Mouse (Mus musculus) embryonic facial prominence, embryonic 12.5 days (tissue): ENCODE results near the gene Acss2. TPM values are rescaled to one million over a fixed set of nuclear protein-coding genes. Genes with fewer than 3 reads are reported as not detected.
A peak's percentile ranks its signal among the peaks of the same experiment; 100 is the strongest.

ENCODE experiments used
- ATAC-seq: fragments of 200-750 bp; cut with Nextera tagmentation; 2 replicates; pipeline ENCODE4 v1.8.0; 2017; ENCODE audit not compliant: insufficient number of reproducible peaks, insufficient read depth, low FRiP score, low TSS enrichment
- H3K27ac ChIP-seq: fragments of 300-500 bp; sonication (generic); 2 replicates; pipeline ENCODE4 v1.5.1; 2016; ENCODE audit warnings: mild to moderate bottlenecking
- H3K27me3 ChIP-seq: fragments of 300-500 bp; sonication (generic); 2 replicates; pipeline ENCODE4 v1.6.1; 2016; ENCODE audit warnings: mild to moderate bottlenecking, moderate library complexity
- H3K36me3 ChIP-seq: fragments of 300-500 bp; sonication (generic); 2 replicates; pipeline ENCODE4 v1.6.1; 2016; ENCODE audit warnings: mild to moderate bottlenecking
- H3K4me1 ChIP-seq: fragments of 300-500 bp; sonication (generic); 2 replicates; pipeline ENCODE4 v1.6.1; 2016
- H3K4me2 ChIP-seq: fragments of 300-500 bp; sonication (generic); replicated peaks from 2 replicates; pipeline ENCODE4 v1.6.1; 2016; ENCODE audit warnings: mild to moderate bottlenecking, moderate library complexity
- H3K4me3 ChIP-seq: fragments of 300-500 bp; sonication (generic); 2 replicates; pipeline ENCODE4 v1.5.1; 2016; ENCODE audit warnings: mild to moderate bottlenecking
- H3K9ac ChIP-seq: fragments of 300-500 bp; sonication (generic); 2 replicates; pipeline ENCODE4 v1.6.1; 2016; ENCODE audit warnings: mild to moderate bottlenecking, moderate library complexity
- H3K9me3 ChIP-seq: fragments of 300-500 bp; sonication (generic); 2 replicates; pipeline ENCODE4 v1.6.1; 2016; ENCODE audit warnings: mild to moderate bottlenecking, moderate library complexity
- WGBS: fragments of 180-500 bp; shearing (Covaris S2); methylation state at CpG from one replicate; pipeline ENCODE4 v1.1.7; 2016; 5-methylcytosine and 5-hydroxymethylcytosine counted together
- polyA plus RNA-seq: library from polyadenylated mRNA; unstranded; fragments of >200 nt; fragmentation: Nextera tagmentation; extraction: Ambion mirVana; gene quantifications from 2 replicates; pipeline ENCODE4 v1.2.1, GENCODE M21; 2016

The Acss2 gene
- polyA plus RNA-seq, 1 experiment from 2014 or later, result 15.5 TPM

DNA sequence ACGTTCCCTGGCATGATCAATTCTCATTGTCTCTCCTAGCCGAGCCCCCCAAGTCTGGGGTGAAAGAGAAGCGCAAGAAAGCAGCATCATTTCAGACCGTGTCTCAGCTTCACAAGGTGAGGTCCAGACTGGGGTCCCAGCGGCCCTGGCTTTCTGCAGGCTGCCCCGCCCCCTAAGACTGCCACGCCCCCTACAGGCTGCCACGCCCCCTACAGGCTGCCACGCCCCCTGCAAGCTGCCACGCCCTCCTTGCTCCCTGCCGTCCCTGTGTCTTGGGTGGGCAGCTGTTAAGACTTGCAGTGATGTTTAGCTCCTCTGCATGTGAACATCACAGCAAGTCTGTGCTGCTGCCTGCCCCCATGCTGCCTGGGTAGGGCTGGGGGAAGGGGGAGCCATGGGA, 104.9 kb downstream of the Acss2 start:
- ATAC-seq, result no peak
- H3K4me1 ChIP-seq, result no peaks in the 10 kb centered on the region
- peaks cover 21% of the 10 kb centered on the region for H3K27me3 ChIP-seq
- 26% methylated on average over 11 of the region's 11 CpGs for WGBS
- no peak overlapping the region for H3K9ac ChIP-seq
- no peak overlapping the region for H3K4me3 ChIP-seq
- no peaks in the 10 kb centered on the region for H3K9me3 ChIP-seq
- no peak overlapping the region for H3K4me2 ChIP-seq
- no peak overlapping the region for H3K27ac ChIP-seq
- H3K36me3 ChIP-seq, result no peaks in the 10 kb centered on the region

DNA sequence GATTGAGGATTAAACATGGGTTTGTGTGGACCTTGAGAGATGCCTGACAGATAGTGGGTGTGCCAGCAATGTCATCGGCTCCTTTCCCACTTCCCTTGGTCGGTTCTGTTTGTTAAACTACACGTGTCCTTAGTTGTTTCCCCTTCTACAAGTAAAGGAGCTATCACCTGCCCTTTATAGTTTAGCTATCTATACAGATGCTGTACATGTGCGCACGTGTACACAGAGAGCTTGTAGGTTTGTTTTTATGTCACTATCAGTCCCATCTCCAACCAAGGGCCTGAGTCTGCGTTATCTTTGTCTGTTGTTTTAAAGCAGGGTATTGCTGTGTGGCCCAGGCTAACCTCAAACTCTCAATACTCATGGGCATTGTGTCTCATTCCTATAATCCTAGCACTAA, 106.2 kb downstream of the Acss2 start:
- H3K4me2 ChIP-seq, result no peak overlapping the region
- ATAC-seq, result no peak
- H3K27ac ChIP-seq, result no peak overlapping the region
- 85% methylated on average over 6 of the region's 6 CpGs for WGBS
- H3K9ac ChIP-seq, result no peak overlapping the region
- no peaks in the 10 kb centered on the region for H3K9me3 ChIP-seq
- H3K27me3 ChIP-seq, result peaks cover 34% of the 10 kb centered on the region
- no peak overlapping the region for H3K4me3 ChIP-seq
- no peaks in the 10 kb centered on the region for H3K36me3 ChIP-seq
- peaks cover 5% of the 10 kb centered on the region; the same call in 1 of the 2 replicates for H3K4me1 ChIP-seq

GRCm38 (mm10) chr2:155624730-155625129, 107.0 kb downstream of the Acss2 start:
- WGBS, result 33% methylated on average over 10 of the region's 10 CpGs
- no peak for ATAC-seq
- Histone ChIP-seq H3K27me3 (peaks cover 42% of the 10 kb centered on the region), H3K9me3 (no peaks in the 10 kb centered on the region), H3K4me2 (no peak overlapping the region), H3K9ac (no peak overlapping the region), H3K4me1 (peaks cover 12% of the 10 kb centered on the region; the same call in 1 of the 2 replicates), H3K36me3 (no peaks in the 10 kb centered on the region), H3K27ac (no peak overlapping the region), H3K4me3 (no peak overlapping the region)

DNA sequence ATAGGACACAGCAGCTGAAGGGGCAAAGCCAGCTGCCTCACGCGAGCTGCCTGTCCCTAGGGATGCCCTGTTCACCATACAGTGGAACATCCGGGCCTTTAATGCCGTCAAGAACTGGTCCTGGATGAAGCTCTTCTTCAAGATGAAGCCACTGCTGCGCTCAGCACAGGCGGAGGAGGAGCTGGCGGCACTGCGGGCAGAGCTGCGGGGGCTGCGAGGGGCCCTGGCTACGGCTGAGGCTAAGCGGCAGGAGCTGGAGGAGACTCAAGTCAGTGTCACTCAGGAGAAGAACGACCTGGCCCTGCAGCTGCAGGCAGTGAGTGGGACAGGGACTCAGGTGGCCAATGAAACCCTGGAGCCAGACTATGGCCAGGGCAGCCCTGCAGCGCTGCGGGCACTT, 108.5 kb downstream of the Acss2 start:
- Histone ChIP-seq H3K4me2 (no peak overlapping the region), H3K9ac (peak overlapping the region; percentile 6; the same call in 1 of the 2 replicates), H3K27me3 (peaks cover 57% of the 10 kb centered on the region), H3K27ac (no peak overlapping the region), H3K4me3 (no peak overlapping the region), H3K9me3 (no peaks in the 10 kb centered on the region), H3K4me1 (peaks cover 20% of the 10 kb centered on the region; the same call in 1 of the 2 replicates), H3K36me3 (peaks cover under 1% of the 10 kb centered on the region; the same call in 1 of the 2 replicates)
- 58% methylated on average over 15 of the region's 15 CpGs for WGBS
- ATAC-seq, result no peak

DNA sequence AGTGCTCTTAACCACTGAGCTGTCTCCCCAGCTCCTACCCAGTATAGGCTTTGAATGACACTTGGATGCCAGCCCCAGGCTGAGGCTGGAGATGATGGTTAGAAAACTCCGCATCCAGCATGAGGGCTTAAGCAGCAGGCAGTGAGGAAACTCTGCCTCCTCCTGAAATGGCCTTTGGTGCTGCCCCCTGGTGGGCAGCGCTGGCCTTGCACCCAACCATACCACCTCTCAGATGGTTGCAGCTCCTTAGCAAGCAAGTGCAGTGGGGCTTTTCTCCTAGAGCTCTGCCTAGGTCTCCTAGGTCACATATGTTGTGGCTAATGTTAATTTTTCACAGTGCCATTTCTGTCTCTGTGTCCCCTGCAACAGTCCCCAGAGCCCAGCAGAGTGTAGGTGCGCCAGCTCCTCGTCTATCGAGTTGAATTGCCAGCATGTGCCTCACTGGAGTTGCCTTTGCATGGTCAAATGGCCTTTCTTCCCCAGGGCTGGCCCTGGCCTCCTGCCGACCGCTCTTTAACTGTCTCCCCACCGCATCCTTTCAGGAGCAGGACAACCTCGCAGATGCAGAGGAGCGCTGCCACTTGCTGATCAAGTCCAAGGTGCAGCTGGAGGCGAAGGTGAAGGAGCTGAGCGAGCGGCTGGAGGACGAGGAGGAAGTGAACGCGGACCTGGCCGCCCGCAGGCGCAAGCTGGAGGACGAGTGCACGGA, 109.4 kb downstream of the Acss2 start:
- 41% methylated on average over 21 of the region's 21 CpGs for WGBS
- no peak overlapping the region for H3K4me2 ChIP-seq
- no peak overlapping the region for H3K27ac ChIP-seq
- H3K4me3 ChIP-seq, result no peak overlapping the region
- peaks cover 20% of the 10 kb centered on the region; the same call in 1 of the 2 replicates for H3K4me1 ChIP-seq
- peaks cover 66% of the 10 kb centered on the region for H3K27me3 ChIP-seq
- H3K9ac ChIP-seq, result no peak overlapping the region
- no peaks in the 10 kb centered on the region for H3K9me3 ChIP-seq
- no peak for ATAC-seq
- peaks cover 8% of the 10 kb centered on the region for H3K36me3 ChIP-seq

GRCm38 (mm10) chr2:155628112-155628511, 110.4 kb downstream of the Acss2 start:
- Histone ChIP-seq H3K36me3 (peaks cover 18% of the 10 kb centered on the region), H3K4me3 (no peak overlapping the region), H3K27ac (no peak overlapping the region), H3K9me3 (no peaks in the 10 kb centered on the region), H3K27me3 (peaks cover 76% of the 10 kb centered on the region), H3K4me2 (no peak overlapping the region), H3K4me1 (peaks cover 20% of the 10 kb centered on the region; the same call in 1 of the 2 replicates), H3K9ac (no peak overlapping the region)
- 80% methylated on average over 9 of the region's 9 CpGs for WGBS
- ATAC-seq, result no peak

GRCm38 (mm10) chr2:155628519-155628918, 110.8 kb downstream of the Acss2 start:
- H3K27ac ChIP-seq, result no peak overlapping the region
- no peak overlapping the region; the same call in 1 of the 2 replicates for H3K4me2 ChIP-seq
- 69% methylated on average over 13 of the region's 13 CpGs for WGBS
- 0 out of 2 replicates have a peak overlapping the region, but pooled peaks have one; percentile 43 for H3K9ac ChIP-seq
- no peaks in the 10 kb centered on the region for H3K9me3 ChIP-seq
- peaks cover 21% of the 10 kb centered on the region for H3K36me3 ChIP-seq
- peak overlapping the region; percentile 36; the same call in 1 of the 2 replicates for H3K4me3 ChIP-seq
- H3K27me3 ChIP-seq, result peaks cover 80% of the 10 kb centered on the region
- H3K4me1 ChIP-seq, result peaks cover 20% of the 10 kb centered on the region; the same call in 1 of the 2 replicates
- ATAC-seq, result no peak

GRCm38 (mm10) chr2:155629231-155629661, 111.5 kb downstream of the Acss2 start:
- WGBS, result 1% methylated on average over 35 of the region's 35 CpGs
- H3K27ac ChIP-seq, result no peak overlapping the region
- ATAC-seq, result no peak
- peaks cover 28% of the 10 kb centered on the region for H3K36me3 ChIP-seq
- H3K27me3 ChIP-seq, result peaks cover 84% of the 10 kb centered on the region
- peak overlapping the region; percentile 36 for H3K4me3 ChIP-seq
- H3K9me3 ChIP-seq, result no peaks in the 10 kb centered on the region
- peak overlapping the region; percentile 66 for H3K4me2 ChIP-seq
- peaks cover 20% of the 10 kb centered on the region; the same call in 1 of the 2 replicates for H3K4me1 ChIP-seq
- peak overlapping the region; percentile 43; the same call in 1 of the 2 replicates for H3K9ac ChIP-seq

GRCm38 (mm10) chr2:155630153-155630552, 112.4 kb downstream of the Acss2 start:
- Histone ChIP-seq H3K4me3 (no peak overlapping the region), H3K4me2 (no peak overlapping the region; the same call in 1 of the 2 replicates)
- 18% methylated on average over 20 of the region's 20 CpGs for WGBS

DNA sequence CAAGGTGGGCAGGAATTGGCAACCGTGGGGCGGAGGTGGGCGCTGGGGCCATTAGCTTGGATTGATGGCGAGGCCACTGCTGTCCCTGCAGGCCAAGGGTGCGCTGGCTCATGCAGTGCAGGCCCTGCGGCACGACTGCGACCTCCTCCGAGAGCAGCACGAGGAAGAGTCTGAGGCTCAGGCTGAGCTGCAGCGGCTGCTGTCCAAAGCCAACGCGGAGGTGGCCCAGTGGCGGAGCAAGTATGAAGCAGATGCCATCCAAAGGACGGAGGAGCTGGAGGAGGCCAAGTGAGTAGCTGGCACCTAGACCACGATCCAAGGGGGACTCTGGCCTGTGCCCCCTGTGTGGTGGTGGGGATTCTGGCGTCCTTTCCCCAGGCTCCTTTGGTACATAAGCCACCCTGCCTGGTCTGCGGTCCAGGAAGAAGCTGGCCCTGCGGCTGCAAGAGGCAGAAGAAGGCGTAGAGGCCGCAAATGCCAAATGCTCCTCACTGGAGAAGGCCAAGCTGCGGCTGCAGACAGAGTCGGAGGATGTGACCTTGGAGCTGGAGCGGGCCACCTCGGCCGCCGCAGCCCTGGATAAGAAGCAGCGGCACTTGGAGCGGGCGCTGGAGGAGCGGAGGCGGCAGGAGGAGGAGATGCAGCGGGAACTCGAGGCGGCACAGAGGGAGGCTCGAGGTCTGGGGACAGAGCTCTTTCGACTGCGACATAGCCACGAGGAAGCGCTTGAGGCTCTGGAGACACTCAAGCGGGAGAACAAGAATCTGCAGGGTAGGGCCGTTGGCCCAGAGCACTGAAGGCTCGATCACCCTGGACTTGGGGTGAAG, 113.1 kb downstream of the Acss2 start:
- no peak for ATAC-seq
- no peak overlapping the region; the same call in 1 of the 2 replicates for H3K4me2 ChIP-seq
- H3K27ac ChIP-seq, result no peak overlapping the region
- peak overlapping the region; percentile 27; the same call in 1 of the 2 replicates for H3K9ac ChIP-seq
- no peak overlapping the region for H3K4me3 ChIP-seq
- no peaks in the 10 kb centered on the region for H3K9me3 ChIP-seq
- WGBS, result 19% methylated on average over 43 of the region's 43 CpGs
- peaks cover 79% of the 10 kb centered on the region for H3K27me3 ChIP-seq
- H3K36me3 ChIP-seq, result peaks cover 44% of the 10 kb centered on the region
- H3K4me1 ChIP-seq, result peaks cover 20% of the 10 kb centered on the region; the same call in 1 of the 2 replicates

More at GRCm38 (mm10) chr2:155630153-155630552, 112.4 kb downstream of the Acss2 start:
- Histone ChIP-seq H3K9me3 (no peaks in the 10 kb centered on the region), H3K27me3 (peaks cover 84% of the 10 kb centered on the region), H3K9ac (peak overlapping the region; percentile 27; the same call in 1 of the 2 replicates), H3K36me3 (peaks cover 37% of the 10 kb centered on the region), H3K27ac (no peak overlapping the region), H3K4me1 (peaks cover 20% of the 10 kb centered on the region; the same call in 1 of the 2 replicates)
- ATAC-seq, result no peak

- Histone ChIP-seq H3K4me3 (no peak overlapping the region), H3K9me3 (no peaks in the 10 kb centered on the region), H3K36me3 (peaks cover 58% of the 10 kb centered on the region), H3K4me2 (no peak overlapping the region), H3K9ac (no peak overlapping the region), H3K27me3 (peaks cover 66% of the 10 kb centered on the region), H3K4me1 (peaks cover 20% of the 10 kb centered on the region; the same call in 1 of the 2 replicates), H3K27ac (no peak overlapping the region)
- no peak for ATAC-seq
- WGBS, result 68% methylated on average over 30 of the region's 30 CpGs
Measured at GRCm38 (mm10) chr2:155632138-155632936, 114.6 kb downstream of the Acss2 start.
